Mouse (Mus musculus) olfactory bulb, adult 2 months (tissue): Measurements from ENCODE around the gene Por.

Experiments
- CTCF ChIP-seq: fragments of 200-500 bp; IDR thresholded peaks from 2 replicates; pipeline ENCODE4 v1.5.1; 2012; ENCODE audit warnings: low read depth, mild to moderate bottlenecking, low read length, moderate library complexity; ENCODE audit not compliant: insufficient read depth
- POLR2A ChIP-seq: fragments of 200-500 bp; IDR thresholded peaks from 2 replicates; pipeline ENCODE4 v1.6.1; 2012; ENCODE audit warnings: mild to moderate bottlenecking, low read depth, low read length, moderate library complexity; ENCODE audit not compliant: insufficient read depth

- no peak for TF ChIP-seq CTCF
- no peak for TF ChIP-seq POLR2A
Observed at GRCm38 (mm10) chr5:135693281-135693853, 23.5 kb downstream of the Por start.
